Mouse (Mus musculus): ENCODE data around the gene Gipc3. TPM values are rescaled to one million over a fixed set of nuclear protein-coding genes. Genes with fewer than 3 reads are reported as not detected.
A peak's percentile ranks its signal among the peaks of the same experiment; 100 is the strongest.

Gene Gipc3
- polyA plus RNA-seq, 1 experiment = not detected

GRCm38 (mm10) chr10:81377362-81377664, 34.2 kb upstream of the Gipc3 start:
- H3K27ac ChIP-seq (ENCODE audit: insufficient read depth, low read depth, low read length) = no peak overlapping the region
- H3K4me1 ChIP-seq (ENCODE audit: control insufficient read depth, insufficient read depth, low read length) = peaks cover 20% of the 10 kb centered on the region
- H3K4me3 ChIP-seq (ENCODE audit: insufficient read depth, low read depth, low read length) = peak overlapping the region; percentile 91
- TF ChIP-seq CTCF (IDR thresholded peaks at IDR 0.05; ENCODE audit: insufficient read depth, low read depth, low read length) = no peak
- TF ChIP-seq POLR2A (IDR thresholded peaks at IDR 0.05; ENCODE audit: insufficient read depth, low read depth, low read length) = no peak
- 42% methylated on average over 2 of the region's 2 CpGs for WGBS

GRCm38 (mm10) chr10:81376561-81377361, 33.7 kb upstream of the Gipc3 start:
- H3K27ac ChIP-seq (ENCODE audit: insufficient read depth, low read depth, low read length) = no peak overlapping the region
- peaks cover 20% of the 10 kb centered on the region for H3K4me1 ChIP-seq (ENCODE audit: control insufficient read depth, insufficient read depth, low read length)
- no peak for TF ChIP-seq POLR2A (IDR thresholded peaks at IDR 0.05; ENCODE audit: insufficient read depth, low read depth, low read length)
- no peak for TF ChIP-seq CTCF (IDR thresholded peaks at IDR 0.05; ENCODE audit: insufficient read depth, low read depth, low read length)
- WGBS = 39% methylated on average over 6 of the region's 6 CpGs
- H3K4me3 ChIP-seq (ENCODE audit: insufficient read depth, low read depth, low read length) = 0 out of 2 replicates have a peak overlapping the region, but pooled peaks have one; percentile 91

GRCm38 (mm10) chr10:81375322-81375721, 32.3 kb upstream of the Gipc3 start:
- no peak overlapping the region for H3K27ac ChIP-seq (ENCODE audit: insufficient read depth, low read depth, low read length)
- no peak for TF ChIP-seq CTCF (IDR thresholded peaks at IDR 0.05; ENCODE audit: insufficient read depth, low read depth, low read length)
- TF ChIP-seq POLR2A (IDR thresholded peaks at IDR 0.05; ENCODE audit: insufficient read depth, low read depth, low read length) = no peak
- peaks cover 20% of the 10 kb centered on the region for H3K4me1 ChIP-seq (ENCODE audit: control insufficient read depth, insufficient read depth, low read length)
- H3K4me3 ChIP-seq (ENCODE audit: insufficient read depth, low read depth, low read length) = no peak overlapping the region
- WGBS = 90% methylated on average over 10 of the region's 10 CpGs

GRCm38 (mm10) chr10:81367207-81367495, 24.1 kb upstream of the Gipc3 start:
- no peak overlapping the region for H3K4me3 ChIP-seq (ENCODE audit: insufficient read depth, low read depth, low read length)
- 72% methylated on average over 6 of the region's 6 CpGs for WGBS
- H3K4me1 ChIP-seq (ENCODE audit: control insufficient read depth, insufficient read depth, low read length) = peaks cover 18% of the 10 kb centered on the region
- TF ChIP-seq POLR2A (IDR thresholded peaks at IDR 0.05; ENCODE audit: insufficient read depth, low read depth, low read length) (no peak), CTCF (IDR thresholded peaks at IDR 0.05; ENCODE audit: insufficient read depth, low read depth, low read length) (no peak)
- no peak overlapping the region for H3K27ac ChIP-seq (ENCODE audit: insufficient read depth, low read depth, low read length)

DNA sequence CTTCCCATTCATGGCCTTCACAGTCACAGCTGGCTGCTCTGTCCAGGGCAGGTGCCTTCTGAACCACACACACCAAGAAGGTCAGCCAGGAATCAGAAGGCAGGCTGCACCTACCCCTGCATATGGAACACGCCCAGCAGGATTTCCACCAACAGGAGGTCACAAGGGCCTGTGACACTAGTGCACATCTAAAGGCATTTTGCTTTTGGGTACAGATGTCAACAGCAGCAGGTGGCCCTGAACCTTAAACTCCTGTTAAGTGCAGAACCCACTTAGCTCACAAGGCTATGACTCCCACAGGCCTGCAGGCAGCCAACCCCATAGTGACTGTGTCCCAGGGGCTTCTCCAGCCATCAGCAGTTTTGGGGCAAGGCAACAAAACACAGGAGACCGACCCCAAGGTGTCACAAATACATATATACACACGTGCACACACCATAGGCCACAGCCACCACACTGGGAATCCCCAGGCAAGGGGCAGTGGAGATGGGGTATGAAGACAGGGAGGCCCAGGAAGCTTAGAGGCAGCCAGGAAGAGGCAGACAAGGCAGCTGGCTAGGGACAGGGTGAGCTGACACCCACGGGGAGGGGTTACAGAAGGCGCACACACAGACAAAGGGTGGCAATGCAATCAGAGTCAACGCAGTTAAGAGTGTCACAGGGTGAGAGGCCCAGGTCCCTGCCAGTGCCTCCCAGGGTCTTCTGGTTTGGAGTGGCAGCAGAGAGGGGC, 23.6 kb upstream of the Gipc3 start:
- Histone ChIP-seq H3K4me3 (ENCODE audit: insufficient read depth, low read depth, low read length) (no peak overlapping the region), H3K4me1 (ENCODE audit: control insufficient read depth, insufficient read depth, low read length) (peaks cover 18% of the 10 kb centered on the region), H3K27ac (ENCODE audit: insufficient read depth, low read depth, low read length) (no peak overlapping the region)
- 67% methylated on average over 6 of the region's 6 CpGs for WGBS
- TF ChIP-seq POLR2A (IDR thresholded peaks at IDR 0.05; ENCODE audit: insufficient read depth, low read depth, low read length) (no peak), CTCF (IDR thresholded peaks at IDR 0.05; ENCODE audit: insufficient read depth, low read depth, low read length) (no peak)

DNA sequence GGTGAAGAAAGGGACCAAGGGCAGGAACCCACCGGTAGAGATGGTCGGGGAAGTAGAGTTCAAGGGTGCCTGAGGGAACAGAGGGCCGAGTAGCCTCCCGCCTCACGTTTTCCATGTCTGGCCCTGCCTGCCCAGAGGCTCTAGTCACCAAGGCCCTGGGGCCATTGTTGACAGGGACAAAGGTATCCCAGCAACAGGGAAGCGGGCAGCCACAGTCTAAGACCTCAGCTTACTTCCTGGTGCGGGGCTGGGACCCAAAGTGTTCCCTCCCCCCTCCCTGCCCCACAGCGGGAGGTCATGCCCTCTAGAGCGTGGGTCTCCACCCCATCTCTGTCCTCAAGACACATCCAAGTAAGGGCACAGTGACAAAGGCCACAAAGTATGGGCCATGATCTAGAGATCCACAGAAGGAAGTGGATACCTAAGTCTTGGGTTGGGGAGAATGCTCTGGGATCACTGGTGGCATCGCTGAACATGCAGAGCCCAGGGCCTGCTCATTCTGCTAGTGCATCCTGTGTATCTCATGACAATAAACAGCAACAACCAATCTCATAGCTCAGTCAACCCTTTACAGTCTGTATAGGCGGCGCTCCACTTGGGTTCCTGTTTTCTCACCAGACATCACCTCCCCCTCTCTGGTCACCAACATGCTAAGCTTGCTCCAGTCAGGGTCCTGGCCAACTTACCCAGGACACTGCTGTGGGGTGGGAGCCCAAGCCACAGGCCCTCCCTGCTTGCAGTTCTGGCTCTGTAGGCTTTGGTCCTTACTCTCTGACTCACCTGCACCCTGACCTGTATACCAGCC, 22.8 kb upstream of the Gipc3 start, which contains the start of gene 4930404N11Rik:
Gene 4930404N11Rik (minus strand): TSS at position 145 of the 805 bp plus-strand sequence.
- H3K4me3 ChIP-seq (ENCODE audit: insufficient read depth, low read depth, low read length) = no peak within 1 kb of the TSS
- H3K4me1 ChIP-seq (ENCODE audit: control insufficient read depth, insufficient read depth, low read length) = peaks cover 22% of the 10 kb centered on the region
- no peak for TF ChIP-seq CTCF (IDR thresholded peaks at IDR 0.05; ENCODE audit: insufficient read depth, low read depth, low read length)
- no peak for TF ChIP-seq POLR2A (IDR thresholded peaks at IDR 0.05; ENCODE audit: insufficient read depth, low read depth, low read length)
- WGBS = 38% methylated on average over 12 of the region's 12 CpGs
- no peak within 1 kb of the TSS for H3K27ac ChIP-seq (ENCODE audit: insufficient read depth, low read depth, low read length)

GRCm38 (mm10) chr10:81365073-81365472, 22.0 kb upstream of the Gipc3 start:
- WGBS = 56% methylated on average over 4 of the region's 4 CpGs
- Histone ChIP-seq H3K4me1 (ENCODE audit: control insufficient read depth, insufficient read depth, low read length) (peaks cover 27% of the 10 kb centered on the region), H3K27ac (ENCODE audit: insufficient read depth, low read depth, low read length) (no peak overlapping the region), H3K4me3 (ENCODE audit: insufficient read depth, low read depth, low read length) (no peak overlapping the region)
- TF ChIP-seq CTCF (IDR thresholded peaks at IDR 0.05; ENCODE audit: insufficient read depth, low read depth, low read length) = no peak
- TF ChIP-seq POLR2A (IDR thresholded peaks at IDR 0.05; ENCODE audit: insufficient read depth, low read depth, low read length) = no peak

DNA sequence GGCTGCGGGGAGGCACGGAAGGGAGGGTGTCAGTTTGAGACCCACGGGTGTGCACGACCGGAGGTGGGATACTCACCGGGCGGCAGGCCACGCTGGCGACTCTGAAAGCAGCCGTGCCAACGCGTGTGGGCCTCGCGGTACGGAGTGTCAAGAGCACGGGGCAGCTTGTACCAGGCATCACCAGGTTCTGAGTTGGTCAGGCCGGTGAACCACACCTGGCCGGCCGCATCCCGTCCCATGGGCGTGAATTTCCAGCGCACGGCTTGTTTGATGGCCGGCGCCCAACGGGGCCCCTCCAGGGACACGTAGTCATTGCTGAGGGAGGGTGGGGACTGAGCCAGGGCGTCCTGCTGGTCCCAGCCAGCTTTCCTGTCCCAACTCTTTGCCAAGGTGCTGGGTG, 21.6 kb upstream of the Gipc3 start:
- TF ChIP-seq POLR2A (IDR thresholded peaks at IDR 0.05; ENCODE audit: insufficient read depth, low read depth, low read length) (no peak), CTCF (IDR thresholded peaks at IDR 0.05; ENCODE audit: insufficient read depth, low read depth, low read length) (no peak)
- Histone ChIP-seq H3K4me1 (ENCODE audit: control insufficient read depth, insufficient read depth, low read length) (peaks cover 31% of the 10 kb centered on the region), H3K27ac (ENCODE audit: insufficient read depth, low read depth, low read length) (no peak overlapping the region), H3K4me3 (ENCODE audit: insufficient read depth, low read depth, low read length) (no peak overlapping the region)
- WGBS = 36% methylated on average over 28 of the region's 28 CpGs

All from olfactory bulb, adult 2 months (tissue).